Mouse (Mus musculus) Muller cell, postnatal 12 days (primary cell): ENCODE measurements at regions not wholly inside any gene's neighbourhood (a gene's known extent, or its start where the extent isn't known, plus 50 kb on each side); places are given as distances from the start of the nearest gene placed in this dataset.

Source experiments
- DNase-seq: peaks from one replicate; pipeline ENCODE4 v3.0.0-alpha.2; 2015; ENCODE audit errors: inconsistent ontology term

GRCm38 (mm10) chr17:89802148-89802547, 108.1 kb downstream of the Gm10184 start:
- no peak for DNase-seq

DNA sequence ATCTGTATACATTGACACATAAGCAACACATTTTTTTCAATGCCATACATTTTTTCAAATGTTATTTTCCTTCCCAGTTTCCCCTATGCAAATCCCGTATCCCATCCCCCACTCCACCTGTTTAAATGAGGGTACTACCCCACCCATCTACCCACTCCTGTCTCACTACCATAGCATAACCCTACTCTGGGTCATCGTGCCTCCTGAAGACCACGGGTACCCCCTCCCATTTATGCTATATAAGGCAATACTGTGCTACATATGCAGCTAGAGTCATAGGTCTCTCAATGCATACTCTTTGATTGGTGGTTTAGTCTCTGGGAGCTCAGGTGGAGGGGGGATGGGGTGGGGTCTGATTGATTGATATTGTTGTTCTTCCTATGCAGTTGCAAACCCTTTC, 132.7 kb downstream of the Gm10184 start:
- no peak for DNase-seq

- peak; percentile 77 for DNase-seq
Observed at GRCm38 (mm10) chr17:89766229-89766875, 143.9 kb downstream of the Gm10184 start.

GRCm38 (mm10) chr17:89737418-89737817, 172.8 kb downstream of the Gm10184 start:
- no peak for DNase-seq

- DNase-seq = no peak
Observed at GRCm38 (mm10) chr17:89725534-89725933, 184.7 kb downstream of the Gm10184 start.

GRCm38 (mm10) chr17:89681798-89682197, 228.5 kb downstream of the Gm10184 start:
- no peak for DNase-seq

GRCm38 (mm10) chr17:89658326-89658725, 251.9 kb downstream of the Gm10184 start:
- no peak for DNase-seq

GRCm38 (mm10) chr17:89656211-89656610, 254.0 kb downstream of the Gm10184 start:
- DNase-seq = no peak

DNA sequence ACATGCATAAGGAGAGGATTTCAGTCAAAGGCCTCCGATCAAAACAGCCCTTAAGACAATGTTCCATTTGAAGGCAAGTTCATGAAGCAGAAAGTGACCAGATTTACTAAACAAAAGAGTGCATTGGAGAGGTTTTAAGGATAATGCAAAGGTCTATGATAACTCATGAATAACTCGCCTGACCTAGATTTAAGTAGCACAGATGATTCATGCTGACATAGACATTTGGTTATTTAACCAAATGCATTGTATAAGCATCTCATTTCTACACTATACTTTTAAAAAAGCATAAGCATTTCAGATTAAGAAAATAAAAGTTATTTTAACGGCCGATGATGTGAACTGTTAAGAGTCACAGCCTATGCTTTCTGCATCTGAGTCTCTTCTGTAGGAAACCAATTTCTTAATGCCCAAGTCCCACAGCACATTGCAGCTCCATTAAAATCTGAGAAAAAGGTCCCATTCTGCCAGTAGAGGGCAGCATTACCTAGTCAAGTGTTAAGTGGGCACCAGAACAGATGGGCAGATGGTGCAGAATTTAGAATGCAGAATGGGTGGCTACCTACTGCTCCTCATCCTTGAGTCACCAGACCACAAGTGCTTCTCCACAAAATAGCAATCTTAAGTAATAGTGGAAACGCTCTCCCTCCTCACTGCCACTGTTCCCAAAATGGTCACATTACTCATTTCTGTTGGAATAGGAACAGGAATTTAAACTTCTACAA, 256.0 kb downstream of the Gm10184 start:
- DNase-seq = peak; percentile 77

GRCm38 (mm10) chr17:89646000-89646399, 264.2 kb downstream of the Gm10184 start:
- peak; percentile 3 for DNase-seq
